Mouse (Mus musculus): ENCODE measurements at regions not wholly inside any gene's neighbourhood (a gene's known extent, or its start where the extent isn't known, plus 50 kb on each side); places are given as distances from the start of the nearest gene placed in this dataset.

GRCm38 (mm10) chr4:33571351-33571750 is 261.2 kb downstream of the Rngtt start:
- H3K4me3 ChIP-seq (ENCODE audit: low read length): no peak overlapping the region
- no peaks in the 10 kb centered on the region for H3K27me3 ChIP-seq (ENCODE audit: insufficient read depth, low read length)
- no peak overlapping the region for H3K27ac ChIP-seq
- no peaks in the 10 kb centered on the region for H3K4me1 ChIP-seq (ENCODE audit: insufficient read depth, low read length)
- peak; percentile 1 for DNase-seq (ENCODE audit: low spot score)
- TF ChIP-seq CTCF (IDR thresholded peaks at IDR 0.05; ENCODE audit: low read depth): no peak
- H3K4me2 ChIP-seq (ENCODE audit: low read depth, low read length): no peak overlapping the region
- H3K9ac ChIP-seq (replicated peaks; ENCODE audit: low read length): no peak overlapping the region
- 38% methylated on average over 6 of the region's 6 CpGs for WGBS
- H3K36me3 ChIP-seq (ENCODE audit: insufficient read depth, low read length): no peaks in the 10 kb centered on the region
- no peaks in the 10 kb centered on the region for H3K9me3 ChIP-seq (ENCODE audit: low read length)
- ATAC-seq: no peak

DNA sequence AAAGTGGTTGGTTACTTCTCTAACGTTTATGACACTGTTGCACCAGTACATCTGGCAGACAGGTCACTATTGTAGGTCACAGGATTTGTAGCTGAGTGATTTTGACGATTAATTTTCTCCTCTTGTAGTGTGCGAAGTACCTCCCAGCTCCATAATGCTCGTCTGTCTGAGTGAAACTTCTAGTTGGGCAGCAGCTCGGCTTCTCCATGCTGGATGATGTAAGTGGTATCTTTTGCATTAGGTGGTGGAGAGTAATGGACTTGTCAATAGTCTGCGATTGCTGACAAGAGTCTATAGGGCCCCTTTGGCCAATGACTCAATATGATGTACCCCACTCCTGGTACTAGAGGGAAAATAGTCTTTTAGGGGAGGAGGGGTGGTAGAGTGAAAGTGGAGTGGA is 267.5 kb downstream of the Rngtt start:
- Histone ChIP-seq H3K27me3 (ENCODE audit: insufficient read depth, low read length) (no peaks in the 10 kb centered on the region), H3K4me1 (ENCODE audit: insufficient read depth, low read length) (no peaks in the 10 kb centered on the region), H3K4me2 (ENCODE audit: low read depth, low read length) (no peak overlapping the region), H3K9ac (replicated peaks; ENCODE audit: low read length) (no peak overlapping the region), H3K27ac (no peak overlapping the region), H3K4me3 (ENCODE audit: low read length) (no peak overlapping the region), H3K9me3 (ENCODE audit: low read length) (no peaks in the 10 kb centered on the region), H3K36me3 (ENCODE audit: insufficient read depth, low read length) (no peaks in the 10 kb centered on the region)
- WGBS: 96% methylated on average over 6 of the region's 6 CpGs
- no peak for DNase-seq (ENCODE audit: low spot score)
- TF ChIP-seq CTCF (IDR thresholded peaks at IDR 0.05; ENCODE audit: low read depth): no peak
- no peak for ATAC-seq

- Histone ChIP-seq H3K27me3 (ENCODE audit: insufficient read depth, low read length) (no peaks in the 10 kb centered on the region), H3K4me2 (ENCODE audit: low read depth, low read length) (no peak overlapping the region), H3K36me3 (ENCODE audit: insufficient read depth, low read length) (no peaks in the 10 kb centered on the region), H3K4me3 (ENCODE audit: low read length) (no peak overlapping the region), H3K4me1 (ENCODE audit: insufficient read depth, low read length) (no peaks in the 10 kb centered on the region), H3K9ac (replicated peaks; ENCODE audit: low read length) (no peak overlapping the region), H3K9me3 (ENCODE audit: low read length) (no peaks in the 10 kb centered on the region), H3K27ac (no peak overlapping the region)
- ATAC-seq (no peak), DNase-seq (ENCODE audit: low spot score) (no peak)
- no peak for TF ChIP-seq CTCF (IDR thresholded peaks at IDR 0.05; ENCODE audit: low read depth)
- 81% methylated on average over 8 of the region's 8 CpGs for WGBS
Measured at GRCm38 (mm10) chr4:33580491-33580890, 270.4 kb downstream of the Rngtt start.

GRCm38 (mm10) chr4:33581180-33581591 is 271.1 kb downstream of the Rngtt start:
- WGBS: 56% methylated on average over 15 of the region's 15 CpGs
- DNase-seq (ENCODE audit: low spot score) (peak; percentile 55), ATAC-seq (0 out of 2 replicates have a peak, but pooled peaks have one; percentile 40)
- Histone ChIP-seq H3K36me3 (ENCODE audit: insufficient read depth, low read length) (no peaks in the 10 kb centered on the region), H3K9me3 (ENCODE audit: low read length) (no peaks in the 10 kb centered on the region), H3K4me3 (ENCODE audit: low read length) (no peak overlapping the region), H3K27ac (no peak overlapping the region), H3K4me2 (ENCODE audit: low read depth, low read length) (no peak overlapping the region), H3K9ac (replicated peaks; ENCODE audit: low read length) (no peak overlapping the region), H3K27me3 (ENCODE audit: insufficient read depth, low read length) (no peaks in the 10 kb centered on the region), H3K4me1 (ENCODE audit: insufficient read depth, low read length) (no peaks in the 10 kb centered on the region)
- TF ChIP-seq CTCF (IDR thresholded peaks at IDR 0.05; ENCODE audit: low read depth): no peak

GRCm38 (mm10) chr4:33581766-33582525 is 271.8 kb downstream of the Rngtt start:
- DNase-seq (ENCODE audit: low spot score) (no peak), ATAC-seq (no peak)
- no peaks in the 10 kb centered on the region for H3K9me3 ChIP-seq (ENCODE audit: low read length)
- no peak overlapping the region for H3K9ac ChIP-seq (replicated peaks; ENCODE audit: low read length)
- H3K27ac ChIP-seq: no peak overlapping the region
- WGBS: 75% methylated on average over 17 of the region's 17 CpGs
- no peaks in the 10 kb centered on the region for H3K36me3 ChIP-seq (ENCODE audit: insufficient read depth, low read length)
- no peaks in the 10 kb centered on the region for H3K4me1 ChIP-seq (ENCODE audit: insufficient read depth, low read length)
- no peak for TF ChIP-seq CTCF (IDR thresholded peaks at IDR 0.05; ENCODE audit: low read depth)
- no peak overlapping the region for H3K4me2 ChIP-seq (ENCODE audit: low read depth, low read length)
- H3K4me3 ChIP-seq (ENCODE audit: low read length): no peak overlapping the region
- H3K27me3 ChIP-seq (ENCODE audit: insufficient read depth, low read length): no peaks in the 10 kb centered on the region

DNA sequence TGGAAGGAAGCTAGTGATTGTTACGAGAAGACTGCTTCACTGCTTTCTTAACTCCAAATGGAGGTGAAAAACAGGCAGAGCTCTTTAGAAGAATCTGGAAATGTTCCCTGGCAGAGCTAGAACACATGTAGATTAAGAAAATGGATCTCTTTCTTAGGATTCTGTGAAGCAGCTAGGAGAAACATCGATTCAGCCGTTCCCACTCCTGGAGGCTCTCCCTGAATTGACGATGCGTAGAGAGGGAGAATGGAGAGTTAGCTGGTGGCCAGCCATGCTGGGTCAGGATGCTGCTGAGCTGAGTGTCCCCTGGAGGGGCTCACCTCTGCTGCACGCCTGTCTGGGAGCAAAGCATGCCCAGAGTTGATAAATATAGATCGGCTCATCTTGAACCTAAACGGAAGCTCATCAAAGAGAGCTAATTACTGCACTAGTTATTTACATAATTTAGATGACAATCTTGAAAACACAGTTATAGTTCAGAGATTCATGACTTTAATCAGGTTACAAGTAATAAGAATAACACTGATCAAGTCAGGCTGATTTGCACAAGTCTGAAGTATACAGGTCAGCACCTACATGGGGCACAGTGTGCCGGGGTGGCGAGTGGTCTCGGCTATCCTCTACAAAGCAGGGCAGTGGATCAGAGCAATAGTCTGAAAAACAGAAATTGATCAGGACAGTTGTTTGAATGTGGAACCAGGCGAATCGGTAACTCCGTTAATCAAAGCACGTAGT is 273.0 kb downstream of the Rngtt start:
- DNase-seq (ENCODE audit: low spot score) (no peak), ATAC-seq (no peak)
- no peak overlapping the region for H3K27ac ChIP-seq
- no peaks in the 10 kb centered on the region for H3K27me3 ChIP-seq (ENCODE audit: insufficient read depth, low read length)
- no peaks in the 10 kb centered on the region for H3K4me1 ChIP-seq (ENCODE audit: insufficient read depth, low read length)
- TF ChIP-seq CTCF (IDR thresholded peaks at IDR 0.05; ENCODE audit: low read depth): no peak
- H3K9me3 ChIP-seq (ENCODE audit: low read length): no peaks in the 10 kb centered on the region
- H3K9ac ChIP-seq (replicated peaks; ENCODE audit: low read length): no peak overlapping the region
- no peak overlapping the region for H3K4me2 ChIP-seq (ENCODE audit: low read depth, low read length)
- H3K4me3 ChIP-seq (ENCODE audit: low read length): no peak overlapping the region
- WGBS: 72% methylated on average over 15 of the region's 15 CpGs
- H3K36me3 ChIP-seq (ENCODE audit: insufficient read depth, low read length): no peaks in the 10 kb centered on the region
